Mouse (Mus musculus): ENCODE data around the gene Ranbp3.

Gene Ranbp3

DNA sequence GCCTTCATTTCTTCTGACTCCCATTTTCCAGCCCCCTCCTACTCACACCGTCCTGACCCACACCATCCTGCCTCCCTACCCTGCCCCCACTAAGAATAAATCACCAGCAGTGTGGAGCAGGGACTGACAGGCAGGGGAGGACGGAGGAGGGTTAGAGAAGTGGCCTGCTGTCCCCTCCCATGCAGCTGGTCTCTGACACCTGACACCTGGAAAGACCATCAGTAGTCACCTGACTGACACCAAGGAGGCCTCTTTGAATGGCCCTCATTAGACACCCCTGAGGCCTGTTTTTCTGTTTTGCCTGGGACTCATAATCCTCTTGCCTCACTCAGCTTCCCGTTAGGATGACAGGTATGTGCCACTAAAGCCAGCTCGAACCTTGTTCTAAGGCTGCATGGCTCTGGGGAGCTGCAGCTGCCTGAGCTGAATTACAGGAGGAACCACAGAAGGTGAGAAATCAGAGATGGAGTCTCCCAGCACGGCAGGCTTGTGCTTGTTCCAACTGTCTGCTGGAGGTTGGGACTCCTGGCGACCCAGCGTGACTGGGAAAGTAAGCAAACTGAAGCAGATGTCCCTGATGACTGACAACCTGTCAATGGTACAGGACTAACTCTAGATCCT lies 54.0 kb downstream of the Ranbp3 start:
- no peak for DNase-seq (ENCODE audit: low spot score in 2 of 2)

DNA sequence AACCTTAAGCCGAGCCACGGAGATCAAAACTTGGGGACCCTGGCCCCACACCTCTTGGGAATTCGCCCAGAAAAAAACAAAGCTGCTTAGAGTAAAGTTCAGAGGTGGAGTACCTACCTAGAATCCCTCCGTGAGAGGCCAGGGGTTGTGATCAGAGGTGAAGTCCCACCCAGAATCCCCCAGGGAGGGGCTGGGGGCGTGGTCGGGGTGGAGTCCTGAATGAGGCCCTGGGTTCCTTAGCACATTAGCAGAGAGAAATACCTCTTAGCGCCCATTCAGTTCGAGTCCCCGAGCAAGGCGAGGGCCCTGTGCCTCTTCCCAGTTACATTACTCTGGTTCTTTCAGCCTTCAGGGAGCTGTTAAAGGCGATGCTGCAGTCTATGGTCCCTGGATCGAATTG lies 54.6 kb downstream of the Ranbp3 start:
- DNase-seq (ENCODE audit: low spot score in 2 of 2) = no peak

DNA sequence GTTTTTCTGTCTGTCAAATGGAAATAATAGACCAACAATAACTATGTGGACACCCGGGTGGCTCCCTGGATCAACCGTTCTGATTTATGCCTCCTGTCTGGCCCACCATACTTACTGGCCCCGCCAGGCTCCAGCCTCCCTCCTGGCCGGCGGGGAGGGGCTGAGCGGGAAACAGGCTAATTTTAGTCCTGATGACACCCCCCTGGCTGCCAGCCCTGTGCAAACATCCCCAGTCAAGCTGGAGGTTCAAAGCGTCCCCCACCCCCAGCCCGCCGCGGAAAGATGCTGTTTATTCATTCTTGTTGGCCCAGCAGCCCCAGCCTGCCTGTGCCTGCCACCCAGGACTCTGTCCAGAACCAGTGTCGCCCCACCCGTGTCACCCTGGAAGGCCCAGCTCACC lies 55.0 kb downstream of the Ranbp3 start:
- DNase-seq (ENCODE audit: low spot score in 2 of 2) = no peak

DNA sequence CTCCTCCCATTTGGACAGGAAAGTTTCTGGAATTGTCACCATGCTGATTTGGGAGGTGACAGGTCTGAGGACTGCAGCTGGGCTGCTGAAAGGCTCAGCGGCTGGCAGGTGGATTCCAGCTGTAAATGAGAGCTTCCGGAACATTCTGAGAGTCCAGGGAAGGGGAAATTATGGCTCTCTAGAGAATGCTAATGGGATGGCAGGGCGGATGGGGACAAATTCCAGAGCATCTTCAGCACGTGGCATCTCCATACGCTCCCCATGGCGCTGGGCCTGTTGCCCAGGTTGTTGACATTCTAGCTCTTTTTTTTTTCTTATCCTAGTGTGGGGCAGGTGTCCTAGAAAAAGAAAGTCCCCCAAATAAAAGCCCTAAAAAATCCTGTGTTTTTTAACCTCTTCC lies 56.1 kb downstream of the Ranbp3 start:
- DNase-seq (ENCODE audit: low spot score in 2 of 2) = no peak

DNA sequence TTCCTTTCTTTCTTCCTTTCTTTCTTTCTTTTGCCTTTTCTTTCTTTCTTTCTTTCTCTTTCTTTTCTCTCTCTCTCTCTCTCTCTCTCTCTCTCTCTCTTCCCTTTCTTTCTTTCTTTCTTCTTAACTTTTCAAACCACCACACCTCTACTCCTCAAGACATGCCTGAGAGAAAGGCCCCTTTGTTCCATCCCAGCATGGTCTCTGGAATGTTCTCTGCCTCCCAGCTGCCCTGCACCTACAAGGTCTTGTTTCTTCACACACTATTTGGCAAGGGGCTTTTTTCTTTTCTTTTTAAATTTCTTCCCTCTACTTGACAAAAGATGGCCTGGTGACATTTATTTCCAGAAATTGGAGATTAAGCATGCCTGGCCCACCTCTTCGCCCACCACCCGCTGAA lies 56.6 kb downstream of the Ranbp3 start:
- DNase-seq (ENCODE audit: low spot score in 2 of 2) = no peak

DNA sequence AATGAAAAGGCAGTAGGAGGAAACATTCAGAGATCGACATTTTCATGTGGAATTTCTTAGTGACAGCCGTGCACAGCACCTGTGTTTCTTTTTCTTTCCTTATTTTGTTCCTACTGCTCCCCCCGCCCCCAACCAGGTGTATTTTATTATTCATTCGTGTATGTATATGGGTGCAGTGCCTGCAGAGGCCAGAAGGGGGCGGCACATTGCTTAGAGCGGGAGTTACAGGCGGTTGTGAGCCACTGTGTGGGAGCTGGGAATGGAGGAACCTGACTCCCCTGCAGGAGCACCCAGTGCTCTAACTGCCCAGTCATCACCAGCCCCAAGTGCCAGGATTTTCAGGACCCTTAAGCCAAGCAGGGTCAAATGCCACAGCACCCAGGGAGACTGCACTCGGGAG lies 63.4 kb downstream of the Ranbp3 start:
- no peak for DNase-seq (ENCODE audit: low spot score in 2 of 2)

DNA sequence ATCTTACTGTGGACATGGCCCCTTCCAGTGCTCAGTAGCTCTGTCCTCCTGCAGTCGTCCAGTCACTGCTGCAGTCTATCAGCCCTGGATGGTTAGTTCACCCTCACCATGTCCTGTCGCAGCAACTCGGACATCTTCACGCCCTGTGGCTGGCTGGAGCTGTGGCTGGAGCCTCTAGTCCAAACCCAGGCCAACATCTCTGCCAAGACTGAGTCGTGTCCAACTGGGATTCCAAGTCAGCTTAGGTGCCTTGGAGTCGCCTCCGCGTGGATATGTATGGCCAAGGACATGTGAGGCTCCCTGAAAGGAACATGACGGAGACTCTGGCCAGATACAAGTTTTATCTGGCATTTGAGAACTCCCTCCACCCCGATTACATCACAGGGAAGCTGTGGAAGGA lies 65.1 kb downstream of the Ranbp3 start:
- DNase-seq (ENCODE audit: low spot score in 2 of 2) = no peak

DNA sequence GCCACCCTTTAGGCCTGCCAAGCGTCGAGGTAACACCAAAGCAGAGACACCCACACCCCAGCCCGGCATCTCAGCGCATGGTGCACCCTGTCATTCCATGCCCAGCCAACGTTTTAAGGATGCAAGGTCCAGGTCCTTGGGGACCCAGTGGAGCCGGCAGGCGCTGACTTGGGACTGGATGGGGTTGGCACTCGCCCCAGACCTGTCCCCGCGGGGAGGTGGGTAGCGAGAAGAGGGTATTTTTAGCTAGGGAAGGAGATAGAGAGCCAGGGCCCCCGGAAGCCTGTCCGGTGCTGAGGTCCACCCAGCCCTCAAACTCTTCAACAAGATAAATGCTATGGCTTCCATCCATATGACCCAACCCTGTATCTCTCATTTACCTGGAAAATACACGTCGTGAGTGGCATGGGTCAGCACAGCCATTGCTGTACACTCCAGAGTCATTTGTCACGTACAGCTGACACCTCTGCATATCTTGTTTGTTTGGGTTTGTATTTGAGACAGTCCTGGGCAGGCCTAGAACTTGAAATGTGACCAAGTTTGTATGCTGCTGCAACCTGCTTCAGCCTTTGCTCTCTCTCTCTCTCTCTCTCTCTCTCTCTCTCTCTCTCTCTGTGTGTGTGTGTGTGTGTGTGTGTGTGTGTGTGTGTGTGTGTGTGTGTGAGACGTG lies 67.2 kb downstream of the Ranbp3 start:
- no peak for DNase-seq (ENCODE audit: low spot score in 2 of 2)

DNA sequence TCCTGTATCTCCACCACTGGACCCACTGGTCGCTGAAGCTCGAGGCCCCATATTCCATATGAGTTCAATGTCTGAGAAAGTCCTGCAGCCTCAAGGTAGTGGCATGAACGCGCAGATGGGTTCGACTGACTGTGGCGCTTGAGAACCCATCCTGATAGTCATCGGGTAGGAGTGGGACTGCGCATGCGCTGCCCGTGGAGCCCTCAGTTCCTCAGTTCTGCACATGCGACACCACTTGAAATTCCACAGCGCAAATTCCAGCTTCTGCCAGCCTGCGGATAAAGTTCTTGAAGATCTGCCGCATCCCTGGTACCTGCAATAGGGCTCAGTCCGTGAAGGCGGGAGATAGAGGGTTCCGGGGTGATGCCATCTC lies 67.7 kb downstream of the Ranbp3 start:
- no peak for DNase-seq (ENCODE audit: low spot score in 2 of 2)

DNA sequence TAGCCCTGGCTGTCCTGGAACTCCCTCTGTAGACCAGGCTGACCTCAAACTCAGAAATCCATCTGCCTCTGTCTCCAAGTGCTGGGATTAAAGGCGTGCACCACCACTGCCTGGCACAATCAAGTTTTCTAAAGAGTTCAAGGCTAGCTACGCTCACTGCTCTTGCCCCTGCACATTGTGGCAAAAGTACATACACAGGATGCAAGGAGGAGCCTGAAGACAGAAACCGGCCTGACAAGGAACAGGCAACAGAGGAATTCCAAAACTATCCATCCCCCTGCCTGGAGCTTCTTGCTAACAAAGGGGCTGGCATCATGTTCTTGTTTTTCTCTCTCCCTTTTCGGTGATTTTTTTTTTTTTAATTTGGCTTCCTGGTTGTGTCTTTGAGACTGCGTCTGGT lies 71.1 kb downstream of the Ranbp3 start:
- no peak for DNase-seq (ENCODE audit: low spot score in 2 of 2)

DNA sequence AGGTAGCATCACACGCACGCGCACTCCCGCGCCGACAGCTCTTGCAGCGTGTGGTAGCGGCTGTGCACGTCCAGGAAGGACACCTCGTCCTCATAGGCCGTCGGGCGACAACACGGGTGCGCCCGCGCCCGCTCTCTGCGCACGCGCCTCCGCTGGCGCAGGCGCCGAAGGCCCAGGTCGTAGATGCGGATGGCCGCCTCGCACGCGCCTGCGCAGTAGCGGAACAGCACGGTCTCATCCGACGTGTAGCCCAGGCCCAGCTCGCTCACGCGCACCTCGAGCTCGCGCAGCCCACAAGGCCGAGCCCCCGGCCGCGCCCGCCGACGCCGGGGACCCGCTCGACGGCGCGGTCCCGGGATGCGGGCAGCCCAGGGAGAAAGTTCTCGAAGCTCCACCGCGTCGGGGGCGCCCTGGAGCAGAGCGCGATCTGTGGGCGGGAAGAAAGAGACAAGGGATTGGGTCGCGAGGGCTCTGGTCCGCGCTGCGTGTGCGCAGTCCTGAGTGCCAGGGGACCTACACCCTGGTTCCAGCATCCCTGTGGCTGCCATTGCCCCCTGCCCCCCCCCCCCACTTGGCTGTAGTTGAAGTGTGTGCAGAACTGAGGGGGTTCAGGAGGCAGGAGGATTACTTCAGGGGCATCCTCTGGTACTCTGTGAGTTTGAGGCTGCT lies 78.4 kb downstream of the Ranbp3 start:
- no peak for DNase-seq (ENCODE audit: low spot score in 2 of 2)

DNA sequence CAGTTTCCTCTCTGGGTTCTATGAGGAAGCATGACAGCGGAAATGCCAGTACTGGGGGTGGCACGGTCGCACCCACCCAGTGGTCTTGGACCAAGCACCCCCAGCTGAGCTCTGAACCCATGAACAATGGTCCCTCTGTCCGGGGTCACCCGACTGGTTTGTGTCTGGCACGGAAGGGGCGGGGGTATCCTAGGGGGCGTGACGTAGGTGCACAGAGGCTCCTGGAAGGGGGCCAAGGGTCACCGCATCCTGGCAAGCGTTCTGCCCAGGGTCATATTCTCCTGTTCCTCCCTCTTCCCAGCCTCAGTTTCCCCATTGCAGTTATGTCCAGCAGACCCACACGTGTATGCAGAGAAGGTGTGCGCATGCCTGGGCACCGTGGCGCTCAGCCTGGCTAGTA lies 80.4 kb downstream of the Ranbp3 start:
- no peak for DNase-seq (ENCODE audit: low spot score in 2 of 2)

DNA sequence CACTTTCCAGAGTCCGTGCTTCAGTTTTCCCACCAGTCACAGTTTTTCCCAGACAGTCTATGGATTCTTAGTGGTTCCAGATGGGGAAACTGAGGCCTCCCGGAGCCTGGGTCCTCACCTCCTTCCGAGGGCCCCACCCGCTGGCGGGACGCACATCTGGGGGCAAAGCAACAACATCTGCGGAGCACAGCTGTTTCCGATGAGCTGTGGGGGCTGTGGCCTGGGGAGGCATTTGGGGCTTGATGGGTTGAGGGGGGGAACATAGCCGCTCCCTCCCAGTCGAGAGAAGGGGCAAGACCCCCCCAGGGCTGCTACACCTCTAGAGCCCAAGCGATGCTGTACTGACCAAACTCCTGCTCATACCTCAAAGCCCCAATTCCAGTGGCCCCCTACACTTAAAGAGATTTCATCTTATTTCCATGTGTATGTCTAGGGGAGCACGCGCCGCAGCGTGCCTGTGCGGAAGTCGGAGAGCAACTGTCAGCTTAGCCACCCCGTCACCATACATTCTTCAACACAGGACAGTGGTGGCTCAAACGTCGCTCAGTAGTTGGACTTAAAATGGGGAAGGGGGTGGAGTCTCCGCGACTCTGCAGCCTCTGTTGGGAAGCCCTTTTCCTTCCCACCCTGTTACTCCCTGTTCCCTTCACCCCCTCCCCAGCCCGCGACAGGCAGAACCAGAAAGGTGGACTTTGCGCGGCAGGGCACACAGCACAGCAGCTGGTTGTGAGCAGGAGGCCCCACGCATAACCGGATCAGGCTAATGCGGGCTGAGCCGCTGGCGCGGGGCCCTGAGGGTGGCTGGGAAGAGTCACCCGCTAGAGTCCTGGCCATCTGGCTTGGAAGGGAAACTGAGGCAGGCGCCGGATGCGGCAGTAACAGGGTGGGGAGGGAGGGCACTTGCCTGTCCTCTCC lies 81.4 kb downstream of the Ranbp3 start:
- DNase-seq (ENCODE audit: low spot score in 2 of 2) = peak in 1 of 2 experiments; percentile 33

DNA sequence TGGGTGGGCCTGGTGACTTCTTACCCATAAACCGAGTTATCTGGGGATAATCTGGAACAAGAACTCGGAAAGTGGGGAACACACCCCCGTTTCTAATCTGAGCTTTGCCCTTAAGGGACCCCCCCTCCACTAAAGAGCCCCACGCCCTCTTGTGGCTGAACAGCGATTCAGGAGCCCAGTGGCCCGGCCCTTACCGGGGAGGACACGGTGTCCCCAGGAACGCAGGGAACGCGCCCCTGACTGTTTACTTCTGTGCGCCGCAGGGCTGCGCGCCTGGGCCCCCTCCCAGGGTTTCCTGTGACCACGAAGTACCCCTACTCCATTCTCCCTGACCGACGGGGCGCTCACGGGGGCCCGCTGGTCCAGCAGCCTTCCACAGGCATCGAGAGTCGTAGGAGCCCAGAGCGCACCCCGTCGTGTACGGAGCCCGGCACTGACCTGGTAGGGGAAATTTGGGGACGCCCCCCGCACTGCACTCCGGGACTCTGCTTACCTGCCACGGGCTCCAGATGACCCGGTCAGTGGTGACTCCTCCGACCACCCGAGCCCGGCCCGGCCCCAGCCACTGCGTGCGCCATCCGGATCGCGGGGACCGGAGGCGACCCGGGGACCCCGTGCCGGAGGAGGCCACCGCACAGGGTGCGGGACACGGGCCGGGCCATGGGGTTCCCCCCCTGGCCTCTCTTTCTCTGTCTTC lies 83.8 kb downstream of the Ranbp3 start:
- DNase-seq (ENCODE audit: low spot score in 2 of 2) = peak in 1 of 2 experiments; percentile 46

DNA sequence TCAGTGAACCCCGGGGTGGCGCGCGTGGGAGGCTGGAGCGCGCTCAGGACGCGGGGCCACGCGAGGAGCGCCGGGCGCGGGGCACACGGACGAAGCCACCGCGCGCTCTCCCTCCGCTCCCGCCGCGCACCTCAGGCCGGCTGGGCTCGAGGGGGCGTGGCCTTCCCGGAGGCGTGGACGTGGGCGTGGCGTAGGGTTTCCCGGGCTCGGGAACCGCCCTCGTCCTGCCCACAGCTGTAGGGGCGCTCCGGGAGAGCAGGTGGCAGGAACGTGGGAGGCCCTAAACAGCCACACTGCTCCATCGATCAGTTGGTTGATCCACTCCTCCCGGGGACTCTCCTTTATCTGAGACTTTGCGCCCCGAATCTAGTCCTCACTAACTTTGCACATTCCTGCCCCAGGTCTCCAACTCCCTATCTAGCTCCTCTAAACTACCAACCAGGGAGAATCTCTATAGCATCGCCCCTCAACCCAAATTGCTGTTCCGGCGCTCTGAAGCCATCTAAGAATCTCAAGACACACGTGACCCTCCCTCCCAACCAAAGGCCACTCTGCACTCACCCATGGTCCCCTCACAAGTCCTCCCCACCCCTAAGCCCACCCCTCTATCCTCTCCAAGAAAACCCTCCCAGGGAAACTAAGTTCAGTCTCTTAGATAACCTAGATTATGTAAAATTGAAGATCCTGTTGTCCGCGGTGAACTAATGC lies 84.5 kb downstream of the Ranbp3 start, which contains the start of gene Nrtn:
TSS of gene Nrtn (minus strand) at position 115 of the 708 bp plus-strand sequence.
- peak; percentile 72 to 80 for DNase-seq (ENCODE audit: low spot score in 2 of 2)

DNA sequence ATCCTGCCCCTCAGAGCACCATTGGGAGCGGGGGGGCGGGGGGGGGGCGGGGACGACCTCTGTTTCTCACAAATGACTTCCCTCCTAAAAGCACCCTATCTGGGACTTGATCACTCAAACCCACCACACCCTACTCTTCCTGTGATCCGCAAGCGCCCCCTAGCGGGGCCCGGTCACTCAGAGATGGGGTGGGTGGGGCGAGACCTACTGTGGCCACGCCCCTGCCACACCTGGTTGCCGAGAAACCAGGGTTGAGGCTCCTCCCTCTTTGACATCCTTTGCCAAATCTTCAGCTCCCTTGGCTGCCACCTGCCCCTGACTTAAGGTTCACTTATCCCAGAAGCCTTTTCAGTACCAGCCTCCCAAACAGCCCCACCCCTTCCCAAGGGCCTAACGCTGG lies 85.0 kb downstream of the Ranbp3 start:
- peak; percentile 82 to 92 for DNase-seq (ENCODE audit: low spot score in 2 of 2)

DNA sequence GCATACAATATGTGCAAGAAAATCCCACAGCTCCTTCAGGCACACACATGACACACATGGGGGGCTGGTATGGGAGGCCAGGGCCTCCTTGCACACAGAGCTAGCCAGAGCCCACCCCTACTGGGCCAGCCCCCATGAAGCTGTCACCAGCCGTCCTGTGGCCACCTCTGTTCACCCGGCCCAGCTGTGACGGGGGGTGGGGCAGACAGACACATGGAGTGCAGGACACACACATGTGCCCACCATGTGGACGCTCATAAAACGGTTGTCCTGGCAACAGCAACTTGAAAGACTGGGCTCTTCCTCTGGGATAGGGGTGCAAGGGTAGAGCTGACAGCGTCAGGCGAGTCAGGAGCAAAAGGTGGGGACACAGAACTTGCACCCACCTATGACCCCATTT lies 86.2 kb downstream of the Ranbp3 start:
- DNase-seq (ENCODE audit: low spot score in 2 of 2) = no peak

DNA sequence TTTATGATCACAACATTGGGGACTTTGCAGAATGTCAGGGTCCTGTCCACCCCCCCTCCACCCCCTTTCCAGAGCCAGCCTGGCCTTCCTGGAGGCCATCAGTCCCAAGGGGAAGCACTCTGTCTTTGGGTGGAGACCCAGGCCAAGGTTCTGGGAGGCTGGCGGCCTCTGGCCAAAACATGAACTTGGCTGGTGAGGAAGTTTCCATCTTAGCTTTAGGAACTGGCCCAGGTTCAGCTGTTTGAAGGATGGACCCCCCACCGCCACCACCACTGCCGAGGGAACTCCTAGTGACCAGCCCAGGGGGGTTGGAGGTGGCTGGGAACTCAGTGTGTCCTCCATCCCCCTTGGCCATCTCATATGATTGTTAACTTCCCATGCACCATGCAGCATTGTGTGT lies 88.0 kb downstream of the Ranbp3 start:
- DNase-seq (ENCODE audit: low spot score in 2 of 2) = no peak

Measured in thymus, postnatal 10 days (tissue).